Mouse (Mus musculus) MEL (cell line): ENCODE measurements at regions not wholly inside any gene's neighbourhood (a gene's known extent, or its start where the extent isn't known, plus 50 kb on each side); places are given as distances from the start of the nearest gene placed in this dataset.

ENCODE experiments used
- DNase-seq: peaks from one replicate; pipeline ENCODE4 v3.0.0; 2011; ENCODE audit warnings: low read depth, low spot score
- H3K27ac ChIP-seq: 2 replicates; pipeline ENCODE4 v1.5.1; 2012; ENCODE audit warnings: low read depth, mild to moderate bottlenecking, control low read depth, low read length, moderate library complexity; ENCODE audit not compliant: control insufficient read depth
- H3K27me3 ChIP-seq, 2 experiments: fragments of 150-350 bp in 1 of 2; sonication (generic) in 1 of 2; 2 replicates each; pipeline ENCODE4 v1.6.1; 2012; ENCODE audit warnings: low read length in 2 of 2, mild to moderate bottlenecking in 2 of 2, improper control_type of control experiment in 1 of 2, moderate library complexity in 1 of 2; ENCODE audit not compliant: insufficient read depth in 2 of 2, control insufficient read depth in 1 of 2
- H3K36me3 ChIP-seq, 2 experiments: 2 replicates each; pipeline ENCODE4 v1.6.1; 2012 to 2014; ENCODE audit warnings: low read length in 2 of 2, improper control_type of control experiment in 1 of 2, inconsistent platforms in 1 of 2, mild to moderate bottlenecking in 1 of 2; ENCODE audit not compliant: insufficient read depth in 2 of 2, control insufficient read depth in 1 of 2
- H3K4me1 ChIP-seq, 2 experiments: fragments of 150-350 bp in 1 of 2; sonication (generic) in 1 of 2; 2 replicates each; pipeline ENCODE4 v1.6.1; 2012; ENCODE audit warnings: low read length in 2 of 2, improper control_type of control experiment in 1 of 2, mild to moderate bottlenecking in 1 of 2; ENCODE audit not compliant: insufficient read depth in 2 of 2, control insufficient read depth in 1 of 2
- H3K4me3 ChIP-seq, 2 experiments: fragments of 150-350 bp in 1 of 2; sonication (generic) in 1 of 2; 2 replicates each; pipeline ENCODE4 v1.5.1; 2012; ENCODE audit warnings: low read depth in 2 of 2, low read length in 2 of 2, mild to moderate bottlenecking in 2 of 2, moderate library complexity in 2 of 2, control low read depth in 1 of 2, improper control_type of control experiment in 1 of 2; ENCODE audit not compliant: control insufficient read depth in 1 of 2, insufficient read depth in 1 of 2
- H3K79me2 ChIP-seq: 2 replicates; pipeline ENCODE4 v1.6.1; 2012; ENCODE audit warnings: mild to moderate bottlenecking, low read length, moderate library complexity; ENCODE audit not compliant: control insufficient read depth, poor library complexity, insufficient read depth
- H3K9ac ChIP-seq: 2 replicates; pipeline ENCODE4 v1.6.1; 2012; ENCODE audit warnings: low read depth, mild to moderate bottlenecking, control low read depth, low read length, moderate library complexity; ENCODE audit not compliant: control insufficient read depth, poor library complexity, severe bottlenecking
- H3K9me3 ChIP-seq: fragments of 150-350 bp; sonication (generic); replicated peaks from 2 replicates; pipeline ENCODE4 v1.6.1; 2012; ENCODE audit warnings: mild to moderate bottlenecking, low read length, improper control_type of control experiment, moderate library complexity; ENCODE audit not compliant: insufficient read depth
- CTCF ChIP-seq, 3 experiments: IDR thresholded peaks in 2 of 3; conservative IDR thresholded peaks in 1 of 3; 2 replicates each; pipeline ENCODE4 v1.5.1; 2011 to 2012; ENCODE audit warnings: low read length in 3 of 3, low read depth in 2 of 3, mild to moderate bottlenecking in 2 of 3, improper control_type of control experiment in 1 of 3, inconsistent platforms in 1 of 3, mixed read lengths in 1 of 3, moderate library complexity in 1 of 3; ENCODE audit not compliant: control insufficient read depth in 1 of 3, insufficient read depth in 1 of 3, poor library complexity in 1 of 3, severe bottlenecking in 1 of 3
- ETS1 ChIP-seq: IDR thresholded peaks from 2 replicates; pipeline ENCODE4 v1.6.1; 2012; ENCODE audit warnings: low read depth, mild to moderate bottlenecking, inconsistent platforms, low read length, improper control_type of control experiment, moderate library complexity
- MXI1 ChIP-seq: IDR thresholded peaks from 2 replicates; pipeline ENCODE4 v1.6.1; 2011; ENCODE audit warnings: mild to moderate bottlenecking, low read depth, low read length, improper control_type of control experiment
- MYC ChIP-seq: IDR thresholded peaks from 2 replicates; pipeline ENCODE4 v1.6.1; 2011; ENCODE audit warnings: low read depth, mild to moderate bottlenecking, low read length, improper control_type of control experiment, moderate library complexity
- RAD21 ChIP-seq: IDR thresholded peaks from 2 replicates; pipeline ENCODE4 v1.6.1; 2011; ENCODE audit warnings: mild to moderate bottlenecking, low read depth, low read length, improper control_type of control experiment
- SMC3 ChIP-seq: IDR thresholded peaks from 2 replicates; pipeline ENCODE4 v1.6.1; 2011; ENCODE audit warnings: low read depth, low read length, improper control_type of control experiment
- TAL1 ChIP-seq: IDR thresholded peaks from 2 replicates; pipeline ENCODE4 v1.6.1; 2012; ENCODE audit warnings: mild to moderate bottlenecking, inconsistent platforms, low read length, moderate library complexity, mixed read lengths
- ZC3H11A ChIP-seq: IDR thresholded peaks from 2 replicates; pipeline ENCODE4 v1.6.1; 2012; ENCODE audit warnings: low read depth, mild to moderate bottlenecking, inconsistent platforms, low read length, improper control_type of control experiment

DNA sequence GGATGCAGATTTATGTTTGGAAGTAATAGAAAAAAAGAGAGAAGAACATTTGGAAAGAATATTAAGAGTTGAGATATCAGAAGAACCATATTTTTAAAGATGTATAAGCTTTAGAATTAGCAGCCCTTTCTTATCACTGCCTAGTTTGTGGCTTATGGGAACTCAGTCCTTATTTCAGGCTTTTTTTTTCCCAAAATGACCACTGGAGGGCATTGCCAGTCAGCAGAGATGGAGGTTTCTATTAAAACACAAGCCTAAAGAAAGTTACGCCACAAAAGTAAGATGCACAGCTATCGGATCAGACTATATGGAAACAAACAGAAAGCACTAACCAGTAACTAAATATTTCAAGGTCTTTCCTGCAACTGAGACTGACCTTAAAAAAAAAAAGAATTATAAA lies 200.8 kb downstream of the Il1rap start:
- peak; percentile 21 for DNase-seq
- Histone ChIP-seq H3K27me3 (no peaks in the 10 kb centered on the region; a peak in 1 of 4 replicates), H3K9ac (no peak overlapping the region), H3K4me1 (no peaks in the 10 kb centered on the region), H3K36me3 (no peaks in the 10 kb centered on the region), H3K4me3 (no peak overlapping the region), H3K27ac (no peak overlapping the region)
- no peak for TF ChIP-seq MYC
- no peak for TF ChIP-seq ETS1
- peak; percentile 69 for TF ChIP-seq SMC3
- TF ChIP-seq CTCF (IDR thresholded peaks at IDR 0.05 in 2 of 3, conservative IDR thresholded peaks at IDR 0.05 in 1 of 3; ENCODE audit: control insufficient read depth in 1 of 3, insufficient read depth in 1 of 3, low read depth in 2 of 3, low read length in 3 of 3, poor library complexity in 1 of 3, severe bottlenecking in 1 of 3) = peak in 1 of 3 experiments; percentile 50; a peak in 2 of 6 replicates
- no peak for TF ChIP-seq TAL1
- TF ChIP-seq MXI1 = no peak
- 0 out of 2 replicates have a peak, but pooled peaks have one; percentile 2 for TF ChIP-seq ZC3H11A
- TF ChIP-seq RAD21 = peak; percentile 34
- TF ChIP-seq, all 39 proteins: peak for 4
- Histone ChIP-seq H3K79me2 (no peaks in the 10 kb centered on the region), H3K9me3 (no peaks in the 10 kb centered on the region)
